Mouse (Mus musculus) midbrain, embryonic 14.5 days (tissue): ENCODE measurements around the gene Hs6st1. TPM values are rescaled to one million over a fixed set of nuclear protein-coding genes. Genes with fewer than 3 reads are reported as not detected.

Source experiments
- ATAC-seq: fragments of 200-750 bp; cut with Nextera tagmentation; 2 replicates; pipeline ENCODE4 v1.8.0; 2017; ENCODE audit warnings: moderate number of reproducible peaks, moderate library complexity; ENCODE audit not compliant: low FRiP score, low TSS enrichment
- DNase-seq: peaks from one replicate; pipeline ENCODE4 v3.0.0-alpha.2; 2015
- H3K27ac ChIP-seq: fragments of 300-500 bp; sonication (generic); replicated peaks from 2 replicates; pipeline ENCODE4 v1.5.1; 2014; ENCODE audit warnings: mild to moderate bottlenecking, low read depth, low read length, moderate library complexity
- H3K27me3 ChIP-seq: fragments of 300-500 bp; sonication (generic); 2 replicates; pipeline ENCODE4 v1.6.1; 2014; ENCODE audit warnings: low read length, control low read depth, mixed read lengths; ENCODE audit not compliant: control insufficient read depth, insufficient read depth
- H3K36me3 ChIP-seq: fragments of 300-500 bp; sonication (generic); 2 replicates; pipeline ENCODE4 v1.6.1; 2014; ENCODE audit warnings: low read length, control low read depth; ENCODE audit not compliant: control insufficient read depth, insufficient read depth
- H3K4me1 ChIP-seq: fragments of 300-500 bp; sonication (generic); 2 replicates; pipeline ENCODE4 v1.6.1; 2014; ENCODE audit warnings: mild to moderate bottlenecking, antibody characterized with exemption, low read length, control low read depth; ENCODE audit not compliant: control insufficient read depth, insufficient read depth
- H3K4me2 ChIP-seq: fragments of 300-500 bp; sonication (generic); 2 replicates; pipeline ENCODE4 v1.6.1; 2014; ENCODE audit warnings: mild to moderate bottlenecking, low read length, moderate library complexity
- H3K4me3 ChIP-seq: fragments of 300-500 bp; sonication (generic); replicated peaks from 2 replicates; pipeline ENCODE4 v1.5.1; 2014; ENCODE audit warnings: low read depth, low read length
- H3K9ac ChIP-seq: fragments of 300-500 bp; sonication (generic); replicated peaks from 2 replicates; pipeline ENCODE4 v1.6.1; 2014; ENCODE audit warnings: mild to moderate bottlenecking, low read length, moderate library complexity
- H3K9me3 ChIP-seq: fragments of 300-500 bp; sonication (generic); 2 replicates; pipeline ENCODE4 v1.6.1; 2016; ENCODE audit warnings: low read length, control low read depth, mixed read lengths; ENCODE audit not compliant: control insufficient read depth
- WGBS: fragments of 180-500 bp; shearing (Covaris S2); extraction: QIAGEN DNeasy Blood & Tissue Kit; methylation state at CpG from one replicate; pipeline ENCODE4 v1.1.7; 2014; 5-methylcytosine and 5-hydroxymethylcytosine counted together
- polyA plus RNA-seq: library from polyadenylated mRNA; unstranded; fragments of >200 nt; fragmentation: Nextera tagmentation; extraction: Ambion mirVana; gene quantifications from 2 replicates; pipeline ENCODE4 v1.2.1, GENCODE M21; 2014

The Hs6st1 gene
- polyA plus RNA-seq, 1 experiment from 2014 or later: 18.5 TPM

DNA sequence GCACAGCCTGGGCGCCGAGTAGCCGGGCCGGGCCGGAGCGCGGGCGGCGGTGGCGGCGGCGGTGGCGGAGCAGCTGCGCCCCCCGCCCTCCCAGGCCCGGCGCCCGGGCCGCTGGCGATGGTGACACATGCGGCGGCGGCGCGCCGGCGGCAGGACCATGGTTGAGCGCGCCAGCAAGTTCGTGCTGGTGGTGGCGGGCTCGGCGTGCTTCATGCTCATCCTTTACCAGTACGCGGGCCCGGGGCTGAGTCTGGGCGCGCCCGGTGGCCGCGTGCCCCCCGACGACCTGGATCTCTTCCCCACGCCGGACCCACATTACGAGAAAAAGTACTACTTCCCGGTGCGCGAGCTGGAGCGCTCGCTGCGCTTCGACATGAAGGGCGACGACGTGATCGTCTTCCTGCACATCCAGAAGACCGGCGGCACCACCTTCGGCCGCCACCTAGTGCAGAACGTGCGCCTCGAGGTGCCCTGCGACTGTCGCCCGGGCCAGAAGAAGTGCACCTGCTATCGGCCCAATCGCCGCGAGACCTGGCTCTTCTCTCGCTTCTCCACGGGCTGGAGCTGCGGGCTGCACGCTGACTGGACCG, 426 bp downstream of the Hs6st1 start:
- H3K36me3 ChIP-seq: no peaks in the 10 kb centered on the region
- peak overlapping the region; percentile 80 for H3K9ac ChIP-seq
- peak overlapping the region; percentile 87 for H3K27ac ChIP-seq
- H3K4me3 ChIP-seq: peak overlapping the region; percentile 87
- no peaks in the 10 kb centered on the region for H3K27me3 ChIP-seq
- no peaks in the 10 kb centered on the region for H3K9me3 ChIP-seq
- WGBS: under 1% methylated on average over 76 of the region's 76 CpGs
- peak overlapping the region; percentile 96 for H3K4me2 ChIP-seq
- ATAC-seq (peak; percentile 65; the same call in 1 of the 2 replicates), DNase-seq (peak; percentile 81)
- H3K4me1 ChIP-seq: peaks cover 55% of the 10 kb centered on the region

DNA sequence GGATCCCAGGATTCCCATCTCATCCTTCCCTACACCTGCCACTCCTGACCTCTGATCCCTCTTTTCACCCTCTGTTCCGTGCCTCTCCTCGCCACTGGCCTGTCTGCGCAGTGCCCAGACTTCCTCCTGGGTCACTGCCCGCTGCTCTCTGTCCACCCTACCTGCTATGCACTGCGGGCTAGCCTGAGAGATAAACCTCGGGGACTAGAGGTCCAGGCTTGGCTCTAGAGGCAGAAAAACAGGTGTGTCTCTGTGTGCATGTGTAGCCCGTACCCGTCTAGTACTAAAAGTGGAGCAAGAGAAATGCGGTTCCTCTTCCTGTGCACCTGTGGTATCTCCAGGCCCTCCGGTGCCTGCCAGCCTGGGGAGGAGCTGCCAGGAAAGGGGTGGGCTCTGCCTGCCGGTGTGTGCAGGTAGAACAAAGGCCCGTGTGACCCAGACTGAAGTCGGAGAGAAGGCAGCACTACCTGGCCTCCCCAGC, 1.1 kb downstream of the Hs6st1 start:
- peak overlapping the region; percentile 87 for H3K4me3 ChIP-seq
- DNase-seq (peak; percentile 44), ATAC-seq (no peak)
- peaks cover 50% of the 10 kb centered on the region for H3K4me1 ChIP-seq
- H3K36me3 ChIP-seq: no peaks in the 10 kb centered on the region
- peak overlapping the region; percentile 96 for H3K4me2 ChIP-seq
- no peaks in the 10 kb centered on the region for H3K27me3 ChIP-seq
- peak overlapping the region; percentile 87 for H3K27ac ChIP-seq
- peak overlapping the region; percentile 80 for H3K9ac ChIP-seq
- WGBS: 1% methylated on average over 13 of the region's 13 CpGs
- H3K9me3 ChIP-seq: no peaks in the 10 kb centered on the region

DNA sequence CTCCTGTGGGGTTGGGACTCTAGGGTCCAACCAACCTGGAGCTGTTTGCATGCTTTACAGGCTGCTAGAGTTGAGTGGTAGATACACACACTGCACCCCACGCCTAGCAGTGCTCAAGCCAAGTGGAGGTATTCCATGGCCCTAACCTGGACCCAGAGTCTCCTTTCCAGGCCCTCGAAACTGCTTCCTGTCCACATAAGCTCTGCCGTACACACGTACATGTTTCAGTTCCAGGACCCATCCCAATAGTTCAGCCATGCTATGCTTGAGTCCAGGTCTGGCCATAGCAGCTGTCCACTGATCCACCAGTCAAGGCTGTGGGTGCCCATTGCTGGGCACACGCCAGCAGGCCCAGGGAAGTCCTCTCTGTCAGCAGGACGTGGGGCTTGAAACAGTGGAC, 2.0 kb downstream of the Hs6st1 start:
- no peaks in the 10 kb centered on the region for H3K9me3 ChIP-seq
- ATAC-seq: no peak
- H3K4me1 ChIP-seq: peaks cover 51% of the 10 kb centered on the region
- H3K27ac ChIP-seq: no peak overlapping the region
- no peak for DNase-seq
- peak overlapping the region; percentile 80 for H3K9ac ChIP-seq
- H3K4me3 ChIP-seq: peak overlapping the region; percentile 87
- no peaks in the 10 kb centered on the region for H3K27me3 ChIP-seq
- 27% methylated on average over 6 of the region's 6 CpGs for WGBS
- H3K4me2 ChIP-seq: peak overlapping the region; percentile 96
- H3K36me3 ChIP-seq: no peaks in the 10 kb centered on the region

GRCm38 (mm10) chr1:36070740-36071139, 2.5 kb downstream of the Hs6st1 start:
- Histone ChIP-seq H3K4me3 (peak overlapping the region; percentile 87), H3K4me1 (peaks cover 52% of the 10 kb centered on the region), H3K9me3 (no peaks in the 10 kb centered on the region), H3K36me3 (no peaks in the 10 kb centered on the region), H3K9ac (peak overlapping the region; percentile 80), H3K4me2 (peak overlapping the region; percentile 96), H3K27ac (no peak overlapping the region), H3K27me3 (no peaks in the 10 kb centered on the region)
- DNase-seq (no peak), ATAC-seq (no peak)
- 30% methylated on average over 3 of the region's 3 CpGs for WGBS

GRCm38 (mm10) chr1:36071176-36071575, 3.0 kb downstream of the Hs6st1 start:
- 68% methylated on average over 7 of the region's 7 CpGs for WGBS

GRCm38 (mm10) chr1:36071611-36072010, 3.4 kb downstream of the Hs6st1 start:
- Histone ChIP-seq H3K4me1 (peaks cover 57% of the 10 kb centered on the region), H3K4me2 (peak overlapping the region; percentile 96), H3K36me3 (no peaks in the 10 kb centered on the region), H3K4me3 (peak overlapping the region; percentile 87), H3K27me3 (no peaks in the 10 kb centered on the region), H3K9ac (peak overlapping the region; percentile 40), H3K27ac (no peak overlapping the region), H3K9me3 (no peaks in the 10 kb centered on the region)
- ATAC-seq: no peak
- 90% methylated on average over 3 of the region's 3 CpGs for WGBS
- no peak for DNase-seq

More at GRCm38 (mm10) chr1:36071176-36071575, 3.0 kb downstream of the Hs6st1 start:
- DNase-seq (no peak), ATAC-seq (no peak)
- H3K4me1 ChIP-seq: peaks cover 53% of the 10 kb centered on the region
- H3K27me3 ChIP-seq: no peaks in the 10 kb centered on the region
- no peak overlapping the region for H3K27ac ChIP-seq
- H3K4me2 ChIP-seq: peak overlapping the region; percentile 96
- peak overlapping the region; percentile 87 for H3K4me3 ChIP-seq
- no peaks in the 10 kb centered on the region for H3K36me3 ChIP-seq
- no peaks in the 10 kb centered on the region for H3K9me3 ChIP-seq
- peak overlapping the region; percentile 40 for H3K9ac ChIP-seq

DNA sequence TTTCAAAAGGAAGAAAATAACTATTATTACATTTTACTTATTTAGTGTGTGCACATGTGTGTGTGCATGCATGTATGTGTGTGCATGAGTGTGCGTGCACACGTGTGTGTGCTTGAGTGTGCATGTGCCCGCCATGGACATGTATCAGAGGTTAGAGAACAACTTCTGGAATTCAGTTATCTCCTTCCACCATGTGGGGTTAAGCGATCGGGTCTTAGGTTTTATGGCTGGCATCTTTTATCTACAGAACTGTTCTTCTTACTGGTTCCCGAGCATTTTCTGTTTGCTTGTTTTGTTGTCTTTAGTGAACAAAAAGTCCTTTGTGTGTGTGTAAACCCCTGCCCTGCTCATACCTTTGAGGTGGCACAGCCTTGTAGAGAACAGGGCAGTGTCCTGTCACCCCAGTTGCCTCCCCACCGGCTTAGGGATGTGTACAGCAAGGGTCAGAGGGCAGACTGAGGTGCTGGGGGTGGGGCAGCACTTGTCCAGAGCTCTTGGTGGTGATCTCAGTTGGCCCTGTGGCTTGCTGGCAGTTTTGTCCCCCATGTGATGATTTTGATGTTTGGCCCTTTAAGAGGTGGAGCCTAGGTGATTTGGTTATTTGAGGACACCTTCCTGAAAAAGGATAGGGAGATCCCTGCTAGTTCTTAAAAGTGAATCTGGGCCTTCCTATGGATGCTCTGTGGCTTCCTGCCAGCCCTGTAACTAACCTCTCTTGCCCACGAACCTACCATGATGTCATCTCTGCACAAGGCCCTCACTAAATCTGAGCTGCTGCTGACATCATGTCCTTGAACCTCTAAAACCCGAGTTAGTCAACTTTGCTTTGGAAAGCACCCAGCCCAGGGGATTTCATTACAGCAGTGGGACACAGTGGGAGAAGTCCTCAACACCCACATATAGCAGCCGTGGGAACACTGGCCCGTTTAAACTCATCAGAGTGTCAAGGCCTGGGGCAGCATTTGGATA, 4.7 kb downstream of the Hs6st1 start:
- H3K36me3 ChIP-seq: peaks cover 5% of the 10 kb centered on the region; the same call in 1 of the 2 replicates
- no peak overlapping the region for H3K9ac ChIP-seq
- DNase-seq: no peak
- H3K27ac ChIP-seq: no peak overlapping the region
- no peaks in the 10 kb centered on the region for H3K27me3 ChIP-seq
- H3K4me3 ChIP-seq: peak overlapping the region; percentile 87
- H3K4me1 ChIP-seq: peaks cover 68% of the 10 kb centered on the region
- H3K9me3 ChIP-seq: no peaks in the 10 kb centered on the region
- H3K4me2 ChIP-seq: peak overlapping the region; percentile 96
- WGBS: 63% methylated on average over 11 of the region's 11 CpGs
- no peak for ATAC-seq

GRCm38 (mm10) chr1:36073566-36073965, 5.4 kb downstream of the Hs6st1 start:
- Histone ChIP-seq H3K4me1 (peaks cover 71% of the 10 kb centered on the region), H3K27ac (no peak overlapping the region), H3K4me3 (peak overlapping the region; percentile 87; the same call in 1 of the 2 replicates), H3K9ac (no peak overlapping the region), H3K9me3 (no peaks in the 10 kb centered on the region), H3K4me2 (peak overlapping the region; percentile 96), H3K36me3 (peaks cover 11% of the 10 kb centered on the region; the same call in 1 of the 2 replicates), H3K27me3 (no peaks in the 10 kb centered on the region)
- WGBS: 90% methylated on average over 8 of the region's 8 CpGs
- DNase-seq (no peak), ATAC-seq (no peak)
